Mouse (Mus musculus): ENCODE results near the gene Mex3d. TPM values are rescaled to one million over a fixed set of nuclear protein-coding genes. Genes with fewer than 3 reads are reported as not detected.

Mex3d gene
- polyA plus RNA-seq, 1 experiment from 2014 or later, result 6.4 TPM

DNA sequence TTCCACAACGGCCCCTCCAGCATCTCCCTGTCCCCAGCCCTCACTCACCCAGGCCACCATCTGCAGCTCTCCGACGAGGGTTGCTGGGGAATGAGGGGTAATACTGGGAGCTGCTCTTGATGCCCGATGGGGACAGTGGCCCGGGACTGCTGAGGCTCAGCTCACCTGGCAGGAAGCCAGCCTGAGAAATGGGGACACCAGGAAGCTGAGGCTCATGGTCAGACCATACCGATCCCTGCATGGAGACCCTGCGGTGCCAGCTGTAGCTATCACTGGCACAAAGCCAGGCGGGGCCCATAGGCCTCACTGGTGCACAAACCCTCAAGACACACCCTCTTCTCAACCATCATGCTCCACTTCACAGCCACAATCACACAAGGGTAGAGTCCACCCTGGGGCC, 32.0 kb upstream of the Mex3d start:
- Histone ChIP-seq H3K9me3 (replicated peaks; ENCODE audit: control insufficient read depth, low read length) (no peaks in the 10 kb centered on the region), H3K27ac (ENCODE audit: low read depth, low read length) (no peak overlapping the region), H3K27me3 (ENCODE audit: control insufficient read depth, insufficient read depth, low read length) (no peaks in the 10 kb centered on the region), H3K4me2 (no peak overlapping the region), H3K4me1 (ENCODE audit: control insufficient read depth, insufficient read depth, low read length) (peaks cover 12% of the 10 kb centered on the region), H3K4me3 (ENCODE audit: low read depth, low read length) (no peak overlapping the region), H3K36me3 (ENCODE audit: control insufficient read depth, insufficient read depth, low read length) (peaks cover 66% of the 10 kb centered on the region), H3K9ac (ENCODE audit: low read depth, low read length) (no peak overlapping the region)
- 85% methylated on average over 8 of the region's 8 CpGs for WGBS (ENCODE audit: insufficient replicate concordance)
- ATAC-seq (replicated peaks; ENCODE audit: insufficient number of reproducible peaks, low FRiP score, low TSS enrichment), result no peak

DNA sequence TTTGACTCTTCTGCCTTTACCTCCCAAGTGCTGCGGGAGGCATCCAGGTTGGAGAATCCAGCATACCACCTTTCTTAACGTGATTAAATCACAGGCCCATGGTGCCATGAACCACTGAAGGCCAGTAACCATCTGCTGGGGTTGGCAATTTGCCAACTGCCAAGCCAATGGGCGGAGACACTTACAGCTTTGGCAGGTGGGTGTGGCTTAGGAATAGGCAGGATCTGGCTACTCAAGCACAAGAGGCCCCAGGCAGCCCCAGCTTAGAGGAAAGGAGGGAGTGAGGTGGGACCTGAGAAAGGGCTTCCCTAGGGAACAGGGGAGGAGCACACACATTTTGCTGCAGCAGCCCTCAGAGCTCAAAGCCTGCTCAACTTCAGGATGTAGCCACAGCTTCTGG, 30.9 kb upstream of the Mex3d start:
- peaks cover 12% of the 10 kb centered on the region for H3K4me1 ChIP-seq (ENCODE audit: control insufficient read depth, insufficient read depth, low read length)
- H3K9me3 ChIP-seq (replicated peaks; ENCODE audit: control insufficient read depth, low read length), result no peaks in the 10 kb centered on the region
- no peak overlapping the region for H3K4me3 ChIP-seq (ENCODE audit: low read depth, low read length)
- H3K27me3 ChIP-seq (ENCODE audit: control insufficient read depth, insufficient read depth, low read length), result no peaks in the 10 kb centered on the region
- ATAC-seq (replicated peaks; ENCODE audit: insufficient number of reproducible peaks, low FRiP score, low TSS enrichment), result no peak
- WGBS (ENCODE audit: insufficient replicate concordance), result 77% methylated on average over 3 of the region's 3 CpGs
- no peak overlapping the region for H3K4me2 ChIP-seq
- H3K27ac ChIP-seq (ENCODE audit: low read depth, low read length), result no peak overlapping the region
- H3K36me3 ChIP-seq (ENCODE audit: control insufficient read depth, insufficient read depth, low read length), result peaks cover 73% of the 10 kb centered on the region
- no peak overlapping the region for H3K9ac ChIP-seq (ENCODE audit: low read depth, low read length)

GRCm38 (mm10) chr10:80417841-80418240, 30.4 kb upstream of the Mex3d start:
- no peak overlapping the region for H3K4me2 ChIP-seq
- no peaks in the 10 kb centered on the region for H3K9me3 ChIP-seq (replicated peaks; ENCODE audit: control insufficient read depth, low read length)
- H3K36me3 ChIP-seq (ENCODE audit: control insufficient read depth, insufficient read depth, low read length), result peaks cover 78% of the 10 kb centered on the region
- no peaks in the 10 kb centered on the region for H3K27me3 ChIP-seq (ENCODE audit: control insufficient read depth, insufficient read depth, low read length)
- no peak overlapping the region for H3K9ac ChIP-seq (ENCODE audit: low read depth, low read length)
- no peak overlapping the region for H3K27ac ChIP-seq (ENCODE audit: low read depth, low read length)
- ATAC-seq (replicated peaks; ENCODE audit: insufficient number of reproducible peaks, low FRiP score, low TSS enrichment), result no peak
- WGBS (ENCODE audit: insufficient replicate concordance), result 89% methylated on average over 1 of the region's 1 CpGs
- no peak overlapping the region for H3K4me3 ChIP-seq (ENCODE audit: low read depth, low read length)
- peaks cover 12% of the 10 kb centered on the region for H3K4me1 ChIP-seq (ENCODE audit: control insufficient read depth, insufficient read depth, low read length)

DNA sequence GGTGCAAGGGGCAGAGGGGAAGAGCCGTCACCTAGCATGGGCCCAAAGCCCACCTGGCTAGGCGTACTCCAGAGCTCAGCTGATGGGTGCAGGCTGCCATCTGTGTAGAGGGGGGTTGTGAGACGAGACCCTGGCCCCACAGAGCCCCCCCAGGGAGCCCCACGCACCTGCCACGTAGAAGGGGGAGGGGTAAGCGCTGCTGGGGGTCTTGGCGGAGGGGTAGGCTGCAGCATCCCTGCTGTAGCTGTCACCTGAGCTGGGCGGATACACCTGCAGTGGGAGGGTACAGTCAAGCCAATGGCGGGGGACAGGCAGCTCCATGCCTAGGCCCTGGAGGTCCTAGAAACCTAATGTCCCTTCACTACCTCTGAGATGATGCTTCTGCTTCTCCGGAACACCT, 29.9 kb upstream of the Mex3d start:
- Histone ChIP-seq H3K4me3 (ENCODE audit: low read depth, low read length) (no peak overlapping the region), H3K9ac (ENCODE audit: low read depth, low read length) (no peak overlapping the region), H3K36me3 (ENCODE audit: control insufficient read depth, insufficient read depth, low read length) (peaks cover 83% of the 10 kb centered on the region), H3K9me3 (replicated peaks; ENCODE audit: control insufficient read depth, low read length) (no peaks in the 10 kb centered on the region), H3K27ac (ENCODE audit: low read depth, low read length) (no peak overlapping the region), H3K27me3 (ENCODE audit: control insufficient read depth, insufficient read depth, low read length) (no peaks in the 10 kb centered on the region), H3K4me1 (ENCODE audit: control insufficient read depth, insufficient read depth, low read length) (peaks cover 11% of the 10 kb centered on the region), H3K4me2 (no peak overlapping the region)
- ATAC-seq (replicated peaks; ENCODE audit: insufficient number of reproducible peaks, low FRiP score, low TSS enrichment), result no peak
- WGBS (ENCODE audit: insufficient replicate concordance), result 91% methylated on average over 10 of the region's 10 CpGs

- Histone ChIP-seq H3K36me3 (ENCODE audit: control insufficient read depth, insufficient read depth, low read length) (peaks cover 91% of the 10 kb centered on the region), H3K4me2 (no peak overlapping the region), H3K4me3 (ENCODE audit: low read depth, low read length) (no peak overlapping the region), H3K4me1 (ENCODE audit: control insufficient read depth, insufficient read depth, low read length) (peaks cover 9% of the 10 kb centered on the region), H3K9ac (ENCODE audit: low read depth, low read length) (no peak overlapping the region), H3K27me3 (ENCODE audit: control insufficient read depth, insufficient read depth, low read length) (no peaks in the 10 kb centered on the region), H3K9me3 (replicated peaks; ENCODE audit: control insufficient read depth, low read length) (no peaks in the 10 kb centered on the region), H3K27ac (ENCODE audit: low read depth, low read length) (no peak overlapping the region)
- ATAC-seq (replicated peaks; ENCODE audit: insufficient number of reproducible peaks, low FRiP score, low TSS enrichment), result no peak
- WGBS (ENCODE audit: insufficient replicate concordance), result 88% methylated on average over 7 of the region's 7 CpGs
Observed at GRCm38 (mm10) chr10:80415566-80415965, 28.1 kb upstream of the Mex3d start.

- no peak overlapping the region for H3K27ac ChIP-seq (ENCODE audit: low read depth, low read length)
- WGBS (ENCODE audit: insufficient replicate concordance), result 90% methylated on average over 43 of the region's 44 CpGs
Observed at GRCm38 (mm10) chr10:80412656-80413541, 25.4 kb upstream of the Mex3d start.

GRCm38 (mm10) chr10:80407924-80408323, 20.5 kb upstream of the Mex3d start:
- no peaks in the 10 kb centered on the region for H3K9me3 ChIP-seq (replicated peaks; ENCODE audit: control insufficient read depth, low read length)
- no peak overlapping the region; the same call in 1 of the 2 replicates for H3K4me2 ChIP-seq
- H3K4me3 ChIP-seq (ENCODE audit: low read depth, low read length), result no peak overlapping the region
- 57% methylated on average over 4 of the region's 4 CpGs for WGBS (ENCODE audit: insufficient replicate concordance)
- H3K9ac ChIP-seq (ENCODE audit: low read depth, low read length), result no peak overlapping the region
- H3K27me3 ChIP-seq (ENCODE audit: control insufficient read depth, insufficient read depth, low read length), result no peaks in the 10 kb centered on the region
- no peak for ATAC-seq (replicated peaks; ENCODE audit: insufficient number of reproducible peaks, low FRiP score, low TSS enrichment)
- H3K36me3 ChIP-seq (ENCODE audit: control insufficient read depth, insufficient read depth, low read length), result peaks cover 38% of the 10 kb centered on the region
- 0 out of 2 replicates have a peak overlapping the region, but pooled peaks have one; percentile 73 for H3K27ac ChIP-seq (ENCODE audit: low read depth, low read length)
- peaks cover 19% of the 10 kb centered on the region for H3K4me1 ChIP-seq (ENCODE audit: control insufficient read depth, insufficient read depth, low read length)

More at GRCm38 (mm10) chr10:80412656-80413541, 25.4 kb upstream of the Mex3d start:
- ATAC-seq (replicated peaks; ENCODE audit: insufficient number of reproducible peaks, low FRiP score, low TSS enrichment), result no peak
- no peak overlapping the region for H3K4me3 ChIP-seq (ENCODE audit: low read depth, low read length)
- no peak overlapping the region for H3K4me2 ChIP-seq
- H3K4me1 ChIP-seq (ENCODE audit: control insufficient read depth, insufficient read depth, low read length), result no peaks in the 10 kb centered on the region
- H3K36me3 ChIP-seq (ENCODE audit: control insufficient read depth, insufficient read depth, low read length), result peaks cover 72% of the 10 kb centered on the region
- no peak overlapping the region for H3K9ac ChIP-seq (ENCODE audit: low read depth, low read length)
- H3K9me3 ChIP-seq (replicated peaks; ENCODE audit: control insufficient read depth, low read length), result no peaks in the 10 kb centered on the region
- no peaks in the 10 kb centered on the region for H3K27me3 ChIP-seq (ENCODE audit: control insufficient read depth, insufficient read depth, low read length)

GRCm38 (mm10) chr10:80406684-80407501, 19.4 kb upstream of the Mex3d start, which contains the start of gene Uqcr11:
Uqcr11 (minus strand) TSS chr10:80406830.
- WGBS (ENCODE audit: insufficient replicate concordance), result under 1% methylated on average over 27 of the region's 27 CpGs
- H3K4me1 ChIP-seq (ENCODE audit: control insufficient read depth, insufficient read depth, low read length), result peaks cover 19% of the 10 kb centered on the region
- peak; percentile 69 for ATAC-seq (replicated peaks; ENCODE audit: insufficient number of reproducible peaks, low FRiP score, low TSS enrichment)
- H3K9me3 ChIP-seq (replicated peaks; ENCODE audit: control insufficient read depth, low read length), result no peaks in the 10 kb centered on the region
- peak within 1 kb of the TSS; percentile 86 for H3K9ac ChIP-seq (ENCODE audit: low read depth, low read length)
- H3K27me3 ChIP-seq (ENCODE audit: control insufficient read depth, insufficient read depth, low read length), result no peaks in the 10 kb centered on the region
- peak within 1 kb of the TSS; percentile 94 for H3K4me2 ChIP-seq
- peak within 1 kb of the TSS; percentile 73 for H3K27ac ChIP-seq (ENCODE audit: low read depth, low read length)
- peaks cover 36% of the 10 kb centered on the region for H3K36me3 ChIP-seq (ENCODE audit: control insufficient read depth, insufficient read depth, low read length)
- peak within 1 kb of the TSS; percentile 77 for H3K4me3 ChIP-seq (ENCODE audit: low read depth, low read length)
